Comparison of ENCODE assay signal across 6 mouse cellular contexts in the genomic region with DNA sequence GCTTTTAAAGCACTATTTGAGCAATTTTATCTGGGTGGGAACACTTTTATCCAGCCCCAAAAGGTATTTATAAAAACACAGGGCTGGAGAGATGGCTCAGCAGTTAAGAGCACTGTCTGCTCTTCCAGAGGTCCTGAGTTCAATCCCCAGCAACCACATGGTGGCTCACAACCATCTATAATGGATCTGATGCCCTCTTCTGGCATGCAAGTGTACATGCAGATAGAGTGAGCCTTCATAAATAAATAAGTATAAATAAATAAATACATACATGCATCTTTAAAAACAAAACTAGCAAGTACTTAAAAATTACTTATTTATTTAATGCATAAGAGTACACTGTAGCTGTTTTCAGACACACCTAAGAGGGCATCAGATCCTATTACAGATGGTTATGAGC. TPM values are rescaled to one million over a fixed set of nuclear protein-coding genes. Genes with fewer than 3 reads are reported as not detected.
"Had no signal": no experiment of that assay in that cellular context is flagged by ENCODE, and none has a peak within 500 bp of the region (broad histone marks: within the 10 kb centered on the region; RNA-seq: fewer than 3 reads in every experiment).

No protein-coding gene starts in this region.

RNA-seq across cellular contexts. Expression of a gene that starts 9.6 kb away (rescaled TPM):
- polyA plus RNA-seq: kidney, embryonic 16.5 days; limb, embryonic 12.5 days; liver, embryonic 11.5 days had no signal

RNA-seq across cellular contexts. Expression of a gene that starts 14.3 kb away (rescaled TPM):
- total RNA-seq: megakaryocyte, adult 5-6 weeks; monocyte, adult 5-6 weeks; neutrophil, adult 5-6 weeks had no signal

RNA-seq across cellular contexts. Expression of a gene that starts 17.8 kb away (rescaled TPM):
- total RNA-seq: megakaryocyte, adult 5-6 weeks; monocyte, adult 5-6 weeks; neutrophil, adult 5-6 weeks had no signal

RNA-seq across cellular contexts. Expression of a gene that starts 41.3 kb away (rescaled TPM):
- total RNA-seq: neutrophil, adult 5-6 weeks had no signal
